Mouse (Mus musculus): Measurements from ENCODE around the gene Usp8. TPM values are rescaled to one million over a fixed set of nuclear protein-coding genes. Genes with fewer than 3 reads are reported as not detected.

Usp8 gene
- total and polyA plus RNA-seq, 3 experiments, result 24.1 to 41.5 (median 24.2) TPM

DNA sequence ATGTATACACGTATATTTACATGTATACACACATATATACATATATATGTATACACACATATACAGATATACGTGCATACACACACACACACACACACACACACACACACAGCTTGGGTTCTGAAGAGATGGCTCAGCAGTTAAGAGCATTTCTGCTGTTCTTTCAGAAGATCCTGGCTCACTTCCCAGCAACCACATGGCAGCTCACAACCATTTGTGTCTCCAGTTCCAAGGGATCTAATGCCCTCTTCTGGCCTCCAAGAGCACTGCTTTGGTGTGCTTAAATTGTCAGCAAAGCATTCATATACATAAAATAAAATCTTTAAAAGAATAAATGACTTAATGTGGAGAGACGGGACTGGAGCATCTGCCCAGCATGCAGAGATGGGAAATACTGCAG lies 75.3 kb downstream of the Usp8 start:
- H3K27ac ChIP-seq (ENCODE audit: insufficient read depth, low read depth), result no peak overlapping the region
- TF ChIP-seq USF1 (IDR thresholded peaks at IDR 0.05; ENCODE audit: low read depth, low read length) (no peak), ELF1 (IDR thresholded peaks at IDR 0.05; ENCODE audit: low read depth, low read length) (no peak), CHD2 (IDR thresholded peaks at IDR 0.05; ENCODE audit: low read length) (no peak), CTCF (conservative IDR thresholded peaks at IDR 0.05 in 1 of 2, IDR thresholded peaks at IDR 0.05 in 1 of 2; ENCODE audit: low read depth in 2 of 2, low read length in 2 of 2) (peak in 1 of 2 experiments; percentile 52; a peak in 3 of 4 replicates), RAD21 (IDR thresholded peaks at IDR 0.05; ENCODE audit: low read depth, low read length) (peak; percentile 53), ZC3H11A (IDR thresholded peaks at IDR 0.05; ENCODE audit: low read depth, low read length) (no peak), MYC (IDR thresholded peaks at IDR 0.05; ENCODE audit: low read depth, low read length) (peak; percentile 83), E2F4 (IDR thresholded peaks at IDR 0.05; ENCODE audit: insufficient replicate concordance, low read depth, low read length) (no peak), ETS1 (conservative IDR thresholded peaks at IDR 0.05; ENCODE audit: low read depth, low read length) (no peak)
- no peaks in the 10 kb centered on the region for H3K36me3 ChIP-seq (replicated peaks in 1 of 2; ENCODE audit: control insufficient read depth in 1 of 2, insufficient read depth in 1 of 2, low read length in 1 of 2)
- H3K79me2 ChIP-seq (replicated peaks; ENCODE audit: control insufficient read depth, extremely low read depth, insufficient read depth, poor library complexity, severe bottlenecking), result no peaks in the 10 kb centered on the region
- DNase-seq (ENCODE audit: extremely low read depth), result peak; percentile 27
- no peaks in the 10 kb centered on the region for H3K9me3 ChIP-seq (replicated peaks; ENCODE audit: low read length)
- no peak overlapping the region for H3K9ac ChIP-seq (ENCODE audit: insufficient read depth, low read depth)
- no peak overlapping the region for H3K4me3 ChIP-seq (replicated peaks in 1 of 3; ENCODE audit: low read depth in 2 of 3, low read length in 2 of 3, poor library complexity in 1 of 3)
- in situ Hi-C loops (cut with MboI; ENCODE audit: low pct_ligation_motif_present, low pct_unique_long_range_greater_than_20kb, low sequenced_read_pairs), result loop anchor here (10.0 kb wide), 2 partner anchors 188 to 222 kb away; partner anchors contain the start of gene Ap4e1
- dilution Hi-C loops (cut with MboI; ENCODE audit: extremely low pct_ligation_motif_present, extremely low pct_unique_long_range_greater_than_20kb, low sequenced_read_pairs), result no loop called here
- no peaks in the 10 kb centered on the region for H3K27me3 ChIP-seq (replicated peaks)
- peaks cover 0 to 3% of the 10 kb centered on the region in 2 experiments; a peak in 2 of 4 replicates for H3K4me1 ChIP-seq (ENCODE audit: control insufficient read depth in 1 of 2, insufficient read depth in 2 of 2)
- no peak overlapping the region for H3K4me2 ChIP-seq (ENCODE audit: insufficient read depth, low read depth, poor library complexity, severe bottlenecking)

GRCm38 (mm10) chr2:126783370-126783769 lies 76.2 kb downstream of the Usp8 start, which contains the start of gene Usp50:
TSS of gene Usp50 (minus strand) at chr2:126783470.
- peaks cover 0 to 3% of the 10 kb centered on the region in 2 experiments; a peak in 3 of 4 replicates for H3K4me1 ChIP-seq (ENCODE audit: control insufficient read depth in 1 of 2, insufficient read depth in 2 of 2)
- TF ChIP-seq ZMIZ1 (IDR thresholded peaks at IDR 0.05; ENCODE audit: low read depth, low read length) (no peak), NELFE (IDR thresholded peaks at IDR 0.05; ENCODE audit: low read depth, low read length) (no peak), RCOR1 (conservative IDR thresholded peaks at IDR 0.05; ENCODE audit: low read depth, low read length) (no peak), BHLHE40 (IDR thresholded peaks at IDR 0.05; ENCODE audit: low read depth, low read length) (no peak), CTCF (conservative IDR thresholded peaks at IDR 0.05 in 1 of 2, IDR thresholded peaks at IDR 0.05 in 1 of 2; ENCODE audit: low read depth in 2 of 2, low read length in 2 of 2) (no peak), TBP (conservative IDR thresholded peaks at IDR 0.05; ENCODE audit: low read depth, low read length) (no peak), SMC3 (IDR thresholded peaks at IDR 0.05; ENCODE audit: low read depth, low read length) (no peak), ELF1 (IDR thresholded peaks at IDR 0.05; ENCODE audit: low read depth, low read length) (no peak), EP300 (IDR thresholded peaks at IDR 0.05; ENCODE audit: low read length) (no peak), PAX5 (IDR thresholded peaks at IDR 0.05; ENCODE audit: low read length) (no peak), USF2 (conservative IDR thresholded peaks at IDR 0.05; ENCODE audit: low read depth, low read length) (no peak), USF1 (IDR thresholded peaks at IDR 0.05; ENCODE audit: low read depth, low read length) (no peak)
- no peak for DNase-seq (ENCODE audit: extremely low read depth)
- no peak within 1 kb of the TSS for H3K4me2 ChIP-seq (ENCODE audit: insufficient read depth, low read depth, poor library complexity, severe bottlenecking)
- in situ Hi-C loops (cut with MboI; ENCODE audit: low pct_ligation_motif_present, low pct_unique_long_range_greater_than_20kb, low sequenced_read_pairs) (loop anchor here (10.0 kb wide), 2 partner anchors 189 to 221 kb away; partner anchors contain the start of gene Ap4e1), dilution Hi-C loops (cut with MboI; ENCODE audit: extremely low pct_ligation_motif_present, extremely low pct_unique_long_range_greater_than_20kb, low sequenced_read_pairs) (no loop called here)
- no peaks in the 10 kb centered on the region for H3K27me3 ChIP-seq (replicated peaks)
- H3K4me3 ChIP-seq (replicated peaks in 1 of 3; ENCODE audit: low read depth in 2 of 3, low read length in 2 of 3, poor library complexity in 1 of 3), result no peak within 1 kb of the TSS
- no peaks in the 10 kb centered on the region for H3K36me3 ChIP-seq (replicated peaks in 1 of 2; ENCODE audit: control insufficient read depth in 1 of 2, insufficient read depth in 1 of 2, low read length in 1 of 2)
- no peaks in the 10 kb centered on the region for H3K9me3 ChIP-seq (replicated peaks; ENCODE audit: low read length)
- no peak within 1 kb of the TSS for H3K9ac ChIP-seq (ENCODE audit: insufficient read depth, low read depth)
- no peaks in the 10 kb centered on the region for H3K79me2 ChIP-seq (replicated peaks; ENCODE audit: control insufficient read depth, extremely low read depth, insufficient read depth, poor library complexity, severe bottlenecking)
- no peak within 1 kb of the TSS for H3K27ac ChIP-seq (ENCODE audit: insufficient read depth, low read depth)

Data from CH12.LX (cell line).